Mouse (Mus musculus) thymus, postnatal 25 days (tissue): ENCODE results near the gene Rab11fip5.

Experiments
- DNase-seq: peaks from one replicate; pipeline ENCODE4 v3.0.0; 2022

The Rab11fip5 gene

DNA sequence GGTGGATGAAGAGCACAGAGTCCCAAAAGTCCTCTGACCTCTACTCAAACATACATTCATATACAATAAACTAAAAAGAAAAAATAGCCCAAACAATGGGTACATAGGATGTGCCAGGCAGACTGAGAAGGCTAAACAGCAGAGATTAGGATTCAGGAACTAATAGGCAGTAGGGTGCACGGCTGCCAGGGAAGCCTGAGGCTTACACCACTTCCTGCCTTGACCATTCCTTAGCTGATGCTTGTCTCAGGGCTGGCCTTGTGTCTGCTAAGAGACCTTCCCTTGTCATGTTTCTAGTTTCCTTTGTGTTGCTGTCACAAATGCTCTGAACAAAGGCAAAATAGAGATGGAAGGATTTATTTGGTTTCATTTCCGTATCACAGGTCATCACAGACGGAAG lies 68.1 kb downstream of the Rab11fip5 start:
- no peak for DNase-seq

DNA sequence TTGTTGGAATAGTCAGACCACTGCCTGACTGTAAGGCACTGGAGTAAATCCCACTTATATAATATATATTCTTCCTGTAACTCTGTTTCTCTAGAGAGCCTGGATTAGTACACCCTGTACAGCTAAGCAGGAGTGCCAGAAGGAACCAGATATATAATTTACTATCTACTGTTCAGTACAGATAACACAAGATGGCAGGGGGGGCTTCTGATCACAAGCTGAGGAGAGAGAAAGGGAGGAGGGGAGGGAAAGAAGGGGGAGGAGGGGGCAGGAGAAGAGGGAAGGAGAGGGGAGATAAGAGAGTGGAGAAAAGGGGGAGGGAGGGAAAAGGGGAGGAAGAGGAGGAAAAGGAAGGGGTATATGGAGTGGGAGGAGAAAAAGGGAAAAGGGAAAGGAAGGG lies 68.6 kb downstream of the Rab11fip5 start:
- no peak for DNase-seq

DNA sequence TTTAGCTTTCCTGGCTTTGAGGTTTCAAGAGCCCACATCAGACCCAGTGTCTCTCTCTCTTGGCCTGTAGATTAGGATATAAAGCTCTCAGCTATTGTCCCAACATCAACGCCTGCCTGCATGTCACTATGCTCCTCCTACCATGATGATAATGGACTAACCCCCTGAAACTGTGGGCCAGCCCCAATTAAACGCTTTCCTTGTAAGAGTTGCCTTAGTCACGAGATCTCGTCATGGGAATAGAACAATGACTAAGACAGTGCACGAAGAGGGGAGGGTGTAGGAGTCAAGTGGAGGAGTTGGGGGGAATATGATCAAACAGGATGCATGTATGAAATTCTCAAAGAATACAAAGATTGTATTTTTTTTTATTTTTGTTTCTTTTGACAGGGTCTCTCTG lies 69.5 kb downstream of the Rab11fip5 start:
- DNase-seq: no peak

DNA sequence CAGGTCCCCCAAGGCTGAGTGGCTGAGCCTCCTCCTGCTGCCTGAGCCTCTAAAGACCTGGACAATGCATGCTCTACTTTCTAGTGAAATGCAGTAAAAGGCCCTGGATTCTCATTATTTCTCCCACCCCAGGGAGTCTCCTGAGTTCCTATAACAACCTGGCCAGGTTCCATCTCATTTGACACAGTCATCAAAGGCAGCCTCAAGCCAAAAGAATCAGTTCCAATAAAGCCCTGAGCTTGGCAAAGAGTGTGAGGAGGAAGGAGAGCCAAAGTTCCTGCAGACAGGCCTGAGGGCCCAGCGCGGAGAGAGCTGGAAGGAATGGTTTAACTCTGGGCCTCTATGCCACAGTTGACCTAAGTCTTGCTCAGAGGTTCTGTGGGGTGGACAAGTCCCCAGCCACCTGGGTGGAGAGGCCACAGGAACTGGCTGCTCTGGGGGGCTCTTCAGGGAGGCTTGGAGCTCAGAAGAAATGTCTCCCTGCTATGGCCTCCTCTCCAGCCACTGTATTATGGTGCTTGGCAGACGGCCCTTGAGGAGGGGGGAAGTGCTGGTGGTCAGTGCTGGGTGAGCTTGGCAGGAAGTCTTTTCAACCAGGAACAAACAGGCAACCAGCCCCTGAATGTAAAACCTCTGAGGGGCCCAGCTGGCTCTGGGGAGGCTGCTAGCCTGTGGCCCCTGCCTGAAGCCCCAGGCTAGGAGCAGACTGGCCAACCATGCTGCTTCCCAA lies 71.9 kb downstream of the Rab11fip5 start:
- no peak for DNase-seq

DNA sequence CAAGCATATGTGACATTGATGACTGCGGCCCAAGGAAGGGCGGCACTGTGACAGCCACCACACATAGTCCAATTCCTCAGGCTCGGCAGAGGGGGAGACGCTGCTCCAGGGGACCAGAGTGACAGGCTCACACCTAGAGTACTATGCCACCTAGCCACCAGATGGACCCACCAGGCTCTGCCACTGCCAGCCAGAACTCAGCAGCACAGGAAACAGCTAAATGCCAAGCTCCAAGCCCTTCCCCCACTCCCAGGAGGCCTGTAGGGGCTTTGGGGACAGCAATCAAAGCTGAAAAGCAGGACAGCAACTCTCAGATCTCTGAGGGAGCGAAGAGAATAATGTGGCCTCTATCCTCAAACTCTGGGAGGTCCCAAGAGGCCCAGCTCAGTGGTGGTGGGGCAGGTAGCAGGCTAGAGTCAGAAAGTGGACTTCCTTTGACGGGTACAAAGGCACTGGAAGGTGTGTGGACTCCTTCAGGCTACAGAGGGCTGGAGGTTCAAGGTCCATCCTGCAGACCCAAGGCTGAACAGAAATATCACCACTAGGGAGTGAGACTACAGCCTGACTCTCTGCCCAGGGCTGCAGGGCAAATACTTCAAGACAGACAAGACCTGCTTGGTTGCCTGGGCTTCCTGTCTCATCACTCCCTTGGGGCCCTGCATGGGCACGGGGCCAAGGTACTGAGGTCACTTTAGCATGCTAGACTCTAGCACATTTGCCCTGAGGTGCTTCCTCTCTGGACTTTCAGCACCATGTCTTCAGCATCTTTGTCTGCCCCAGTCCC lies 78.9 kb downstream of the Rab11fip5 start:
- DNase-seq: no peak

DNA sequence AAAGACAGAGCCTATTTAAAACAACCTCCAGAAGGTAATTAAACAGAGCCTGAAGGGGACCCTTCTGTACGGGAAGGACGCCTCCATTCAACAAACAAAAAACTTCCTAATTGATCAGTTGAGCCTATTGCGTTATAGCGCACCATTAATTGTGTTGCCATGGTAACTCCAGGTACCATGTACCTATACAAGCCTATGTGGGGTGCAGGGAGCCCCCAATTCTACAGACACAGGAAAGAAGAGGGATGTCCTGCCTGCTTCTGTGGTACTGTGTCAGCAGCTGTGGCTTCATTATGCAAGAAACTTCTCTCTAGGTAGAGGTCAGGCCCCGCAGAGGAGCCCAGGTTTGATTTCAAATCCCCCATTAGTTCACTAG lies 80.4 kb downstream of the Rab11fip5 start:
- DNase-seq: no peak

DNA sequence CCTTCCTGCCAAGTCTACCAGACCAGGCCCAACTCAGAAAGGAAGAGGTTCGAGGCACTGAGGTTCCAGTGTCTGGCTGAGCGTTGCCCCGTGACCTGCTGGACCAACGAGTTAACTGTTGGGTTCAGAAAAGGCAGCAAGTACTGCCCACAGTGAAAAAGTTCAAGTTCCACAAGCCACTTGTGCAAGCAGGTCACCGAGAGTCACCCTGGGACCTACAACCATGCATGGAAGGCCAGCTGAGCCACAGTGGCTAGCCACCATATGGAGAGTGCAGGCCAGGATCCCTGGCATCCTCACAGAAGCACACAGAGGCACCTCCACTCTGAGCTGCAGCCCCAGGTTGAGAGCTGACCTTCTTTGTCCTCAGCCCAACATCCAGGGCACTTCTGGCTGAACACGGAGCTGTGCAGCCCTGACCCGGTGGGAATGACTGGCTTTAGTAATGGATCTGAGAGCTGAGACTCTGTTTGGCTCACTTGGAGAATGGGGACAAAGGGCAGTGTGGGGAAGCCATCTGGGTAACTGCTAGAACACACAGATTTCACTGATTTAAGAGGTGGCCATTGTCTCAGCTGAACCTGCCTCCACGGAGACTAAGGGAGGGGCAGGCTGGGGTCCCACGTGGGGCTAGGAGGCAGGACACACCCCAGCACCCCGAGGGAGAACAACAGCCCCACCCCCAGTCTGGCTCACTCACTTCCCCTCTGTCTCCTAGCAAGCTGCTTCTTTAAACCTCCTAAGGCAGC lies 81.0 kb downstream of the Rab11fip5 start:
- DNase-seq: no peak

DNA sequence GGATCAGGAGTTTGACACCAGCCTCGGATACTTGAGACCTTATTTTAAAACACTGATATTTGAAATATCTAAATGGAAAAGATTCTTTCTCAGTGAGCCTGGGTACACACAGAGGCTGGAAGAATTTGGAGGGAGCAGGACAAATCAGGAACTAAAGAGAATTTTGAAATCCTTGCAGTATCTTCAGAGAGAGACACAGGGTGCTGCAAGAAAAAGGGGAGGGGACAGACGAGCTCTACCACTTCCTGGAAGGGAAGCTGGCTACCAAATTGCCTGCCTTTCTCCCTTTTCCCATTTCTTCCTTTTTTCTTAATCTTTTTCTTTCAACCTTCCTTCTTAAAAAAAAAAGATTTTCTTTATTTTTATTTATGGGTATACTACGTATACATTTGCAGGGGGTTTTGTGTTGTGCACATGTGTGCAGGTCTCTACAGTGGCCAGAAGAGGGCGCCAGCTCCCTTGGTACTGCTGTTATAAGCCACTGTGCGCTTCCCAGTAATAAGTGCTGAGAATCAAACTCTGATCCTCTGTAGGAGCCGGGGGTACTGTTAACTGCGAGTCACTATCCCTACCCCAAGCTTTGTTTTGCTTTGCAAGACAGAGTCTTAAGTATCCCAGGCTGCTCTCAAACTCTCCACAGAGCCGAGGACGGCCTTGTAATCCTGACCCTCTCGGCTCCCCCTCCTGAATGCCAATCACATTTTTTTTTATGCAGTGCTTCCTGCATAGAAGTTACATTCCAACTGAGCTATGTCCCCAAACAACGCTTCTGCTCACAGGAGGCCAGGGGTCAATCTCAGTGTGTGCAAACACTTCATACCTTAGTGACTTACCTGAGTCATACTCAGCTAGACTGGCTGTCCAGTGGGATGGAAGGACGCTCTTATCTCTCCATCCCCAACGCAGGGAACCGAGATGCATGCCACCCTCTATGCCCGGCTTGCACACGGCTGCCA lies 83.3 kb downstream of the Rab11fip5 start:
- DNase-seq: no peak

DNA sequence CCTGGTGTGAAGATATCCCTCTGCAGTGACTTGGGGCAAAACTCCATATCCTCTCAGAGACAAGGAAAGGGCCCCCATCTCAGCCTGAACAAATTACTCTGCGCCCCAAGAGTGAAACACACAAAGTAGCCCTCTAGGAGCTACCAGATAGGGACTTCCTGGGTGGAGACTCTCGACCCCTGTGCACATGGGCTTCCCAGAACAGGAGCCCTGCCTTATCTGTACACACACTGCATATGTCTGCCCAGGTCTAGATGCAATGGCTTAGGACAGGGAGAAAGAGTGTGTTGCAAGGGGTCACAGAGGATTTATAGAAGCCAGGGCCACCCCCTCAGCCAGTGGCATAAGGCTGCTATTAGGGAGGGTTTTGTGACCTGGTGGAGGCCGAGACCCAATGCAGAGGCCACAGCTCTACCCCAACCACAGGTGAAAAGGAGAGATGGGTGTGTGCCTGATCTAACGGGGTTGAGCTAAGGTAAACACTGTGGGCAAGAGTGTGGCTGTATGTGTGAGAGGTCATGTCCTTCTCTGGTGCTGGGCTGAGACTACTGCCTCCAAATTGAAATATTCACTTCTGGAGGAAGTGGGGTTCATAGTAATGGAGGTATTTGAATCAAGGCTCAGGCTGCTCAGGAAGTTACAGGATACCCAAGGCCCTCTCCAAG lies 86.1 kb downstream of the Rab11fip5 start:
- no peak for DNase-seq

DNA sequence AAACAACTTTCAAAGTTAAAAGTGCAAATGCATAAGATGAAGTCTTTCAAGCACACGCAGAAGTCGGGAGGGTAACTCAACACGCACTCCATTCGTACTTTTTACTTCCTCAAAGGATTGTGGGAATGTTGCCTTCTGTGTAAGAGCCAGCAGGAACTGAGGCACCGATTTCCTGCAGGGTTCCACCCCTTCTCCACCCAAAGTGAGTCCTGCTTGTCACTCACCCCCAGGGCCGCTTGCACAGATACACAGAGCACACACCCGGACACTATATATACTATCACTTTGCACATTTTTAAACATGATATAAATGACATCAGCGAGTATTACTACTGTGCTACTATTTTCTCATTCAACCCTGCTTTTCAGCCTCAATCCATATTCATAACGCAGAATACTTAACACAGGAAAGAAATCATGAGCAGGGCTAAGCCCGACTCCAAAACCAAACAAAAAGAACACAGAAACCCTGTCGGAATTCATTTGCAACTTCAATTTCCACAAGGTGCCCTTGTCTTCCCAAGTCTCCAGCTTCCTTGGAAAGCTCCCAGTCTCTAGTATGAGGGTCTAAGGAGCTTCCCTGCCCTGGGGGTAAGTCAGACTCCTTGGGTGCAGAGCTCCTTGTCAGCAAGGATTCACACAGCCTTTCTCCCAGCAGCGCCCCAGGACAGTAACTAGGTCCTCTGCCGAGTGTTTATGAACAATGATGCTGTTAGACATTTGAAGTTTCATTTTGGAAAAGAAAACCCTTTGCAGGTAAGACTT lies 88.0 kb downstream of the Rab11fip5 start:
- no peak for DNase-seq
